Mouse (Mus musculus): ENCODE measurements at regions not wholly inside any gene's neighbourhood (a gene's known extent, or its start where the extent isn't known, plus 50 kb on each side); places are given as distances from the start of the nearest gene placed in this dataset.

GRCm38 (mm10) chr3:38139387-38139786 is 345.3 kb downstream of the Ankrd50 start:
- TF ChIP-seq CTCF (IDR thresholded peaks at IDR 0.05) (no peak), EP300 (IDR thresholded peaks at IDR 0.05) (no peak)
